Mouse (Mus musculus) cerebellum, adult 2 months (tissue): Measurements from ENCODE around the gene Ubl4b.

Experiments
- CTCF ChIP-seq: fragments of 200-500 bp; IDR thresholded peaks from 2 replicates; pipeline ENCODE4 v1.5.1; 2011; ENCODE audit warnings: low read depth, mild to moderate bottlenecking, control low read depth, low read length, moderate library complexity, borderline replicate concordance; ENCODE audit not compliant: insufficient read depth
- POLR2A ChIP-seq: fragments of 200-500 bp; IDR thresholded peaks from 2 replicates; pipeline ENCODE4 v1.6.1; 2011; ENCODE audit warnings: low read length, control low read depth, borderline replicate concordance; ENCODE audit not compliant: insufficient read depth

GRCm38 (mm10) chr3:107543158-107544080 lies 11.5 kb downstream of the Ubl4b start:
- TF ChIP-seq CTCF (no peak), POLR2A (no peak)
